Mouse (Mus musculus): ENCODE measurements at regions not wholly inside any gene's neighbourhood (a gene's known extent, or its start where the extent isn't known, plus 50 kb on each side); places are given as distances from the start of the nearest gene placed in this dataset.

DNA sequence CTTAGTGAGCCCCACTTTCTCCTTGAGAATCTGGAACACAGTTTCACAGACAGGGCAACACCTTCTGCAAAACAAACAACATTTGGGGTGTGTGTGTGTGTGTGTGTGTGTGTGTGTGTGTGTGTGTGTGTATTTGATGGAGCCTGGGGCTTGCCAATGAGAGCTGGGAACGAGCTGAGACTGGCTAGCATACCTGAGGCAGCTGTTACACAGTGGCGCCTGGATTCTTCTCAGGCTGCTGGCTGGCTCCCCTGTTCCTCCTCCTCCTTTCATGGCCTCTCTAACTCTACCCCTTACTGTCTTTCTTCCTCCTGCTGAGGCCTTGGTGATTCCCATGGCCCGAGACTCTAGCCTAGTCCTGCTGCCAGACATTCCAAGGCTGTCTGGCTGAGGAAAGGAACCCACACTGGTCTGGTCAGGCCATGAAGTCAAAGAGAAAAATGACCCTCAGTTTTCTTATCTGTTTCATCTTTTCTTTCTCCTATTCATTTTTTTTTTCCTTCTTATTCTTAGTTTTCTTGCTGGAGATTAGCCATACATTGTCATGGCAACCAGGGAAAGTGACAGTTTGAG lies 79.6 kb upstream of the Sem1 start:
- H3K9me3 ChIP-seq (ENCODE audit: control insufficient read depth, low read length) = no peaks in the 10 kb centered on the region
- H3K4me3 ChIP-seq (replicated peaks; ENCODE audit: low read depth, low read length) = no peak overlapping the region
- 42% methylated on average over 3 of the region's 3 CpGs for WGBS
- H3K27ac ChIP-seq (replicated peaks; ENCODE audit: low read depth, low read length) = no peak overlapping the region
- H3K27me3 ChIP-seq (ENCODE audit: control insufficient read depth, insufficient read depth, low read length) = no peaks in the 10 kb centered on the region
- ATAC-seq (ENCODE audit: low FRiP score, low TSS enrichment) (no peak), DNase-seq (no peak)
- no peak overlapping the region for H3K4me2 ChIP-seq (ENCODE audit: low read length)
- H3K9ac ChIP-seq (replicated peaks; ENCODE audit: low read length) = no peak overlapping the region
- no peaks in the 10 kb centered on the region for H3K36me3 ChIP-seq (ENCODE audit: control insufficient read depth, insufficient read depth, low read length)
- peaks cover 3% of the 10 kb centered on the region; the same call in 1 of the 2 replicates for H3K4me1 ChIP-seq (ENCODE audit: control insufficient read depth, insufficient read depth, low read length)

DNA sequence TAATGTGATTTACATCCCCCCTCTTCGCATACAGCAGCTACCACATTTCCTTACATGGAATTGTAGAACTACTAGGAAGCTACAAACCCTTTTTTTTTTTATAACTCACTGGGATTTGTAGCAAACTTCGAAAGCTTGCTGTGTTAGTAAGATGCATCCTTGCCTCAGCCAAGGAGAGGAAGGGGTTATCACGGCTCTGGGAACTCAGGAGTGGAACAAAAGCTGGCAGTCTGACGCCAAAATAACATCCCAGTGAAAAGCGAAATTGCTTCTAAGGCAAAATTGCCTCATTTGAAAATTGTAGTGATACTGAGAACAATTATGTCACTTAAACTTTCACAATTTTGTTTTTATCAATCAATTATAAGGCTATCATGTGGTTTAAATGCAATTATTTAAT lies 81.6 kb upstream of the Sem1 start:
- H3K4me1 ChIP-seq (ENCODE audit: control insufficient read depth, insufficient read depth, low read length) = peaks cover 3% of the 10 kb centered on the region; the same call in 1 of the 2 replicates
- H3K36me3 ChIP-seq (ENCODE audit: control insufficient read depth, insufficient read depth, low read length) = no peaks in the 10 kb centered on the region
- H3K9me3 ChIP-seq (ENCODE audit: control insufficient read depth, low read length) = no peaks in the 10 kb centered on the region
- H3K27me3 ChIP-seq (ENCODE audit: control insufficient read depth, insufficient read depth, low read length) = no peaks in the 10 kb centered on the region
- no peak for ATAC-seq (ENCODE audit: low FRiP score, low TSS enrichment)
- no peak overlapping the region for H3K4me2 ChIP-seq (ENCODE audit: low read length)
- no peak for DNase-seq
- H3K27ac ChIP-seq (replicated peaks; ENCODE audit: low read depth, low read length) = no peak overlapping the region
- H3K9ac ChIP-seq (replicated peaks; ENCODE audit: low read length) = no peak overlapping the region
- WGBS = 68% methylated on average over 5 of the region's 5 CpGs
- no peak overlapping the region for H3K4me3 ChIP-seq (replicated peaks; ENCODE audit: low read depth, low read length)

DNA sequence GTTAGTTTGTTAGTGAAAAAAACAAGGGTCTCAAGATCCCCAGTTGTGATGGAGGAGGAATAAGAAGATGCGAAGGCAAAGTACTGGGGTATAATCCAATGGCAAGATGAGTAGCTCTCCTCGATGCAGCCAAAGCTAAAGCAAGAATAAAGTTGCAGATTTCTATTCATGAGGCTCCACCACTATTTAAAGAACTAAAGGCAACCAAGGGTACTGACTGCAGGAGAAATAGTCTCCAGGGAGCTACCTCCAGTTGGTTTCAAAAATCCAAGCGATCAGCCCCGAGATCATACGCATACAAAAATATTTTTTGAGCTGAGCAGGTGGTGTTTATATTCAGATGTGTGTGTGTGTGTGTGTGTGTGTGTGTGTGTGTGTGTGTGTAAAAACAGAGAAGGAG lies 88.3 kb upstream of the Sem1 start:
- DNase-seq = no peak
- no peak overlapping the region for H3K4me3 ChIP-seq (replicated peaks; ENCODE audit: low read depth, low read length)
- 78% methylated on average over 5 of the region's 5 CpGs for WGBS
- no peak for ATAC-seq (ENCODE audit: low FRiP score, low TSS enrichment)
- no peaks in the 10 kb centered on the region for H3K36me3 ChIP-seq (ENCODE audit: control insufficient read depth, insufficient read depth, low read length)
- H3K27ac ChIP-seq (replicated peaks; ENCODE audit: low read depth, low read length) = no peak overlapping the region
- no peak overlapping the region for H3K9ac ChIP-seq (replicated peaks; ENCODE audit: low read length)
- no peaks in the 10 kb centered on the region for H3K4me1 ChIP-seq (ENCODE audit: control insufficient read depth, insufficient read depth, low read length)
- H3K27me3 ChIP-seq (ENCODE audit: control insufficient read depth, insufficient read depth, low read length) = no peaks in the 10 kb centered on the region
- no peak overlapping the region for H3K4me2 ChIP-seq (ENCODE audit: low read length)
- H3K9me3 ChIP-seq (ENCODE audit: control insufficient read depth, low read length) = no peaks in the 10 kb centered on the region

DNA sequence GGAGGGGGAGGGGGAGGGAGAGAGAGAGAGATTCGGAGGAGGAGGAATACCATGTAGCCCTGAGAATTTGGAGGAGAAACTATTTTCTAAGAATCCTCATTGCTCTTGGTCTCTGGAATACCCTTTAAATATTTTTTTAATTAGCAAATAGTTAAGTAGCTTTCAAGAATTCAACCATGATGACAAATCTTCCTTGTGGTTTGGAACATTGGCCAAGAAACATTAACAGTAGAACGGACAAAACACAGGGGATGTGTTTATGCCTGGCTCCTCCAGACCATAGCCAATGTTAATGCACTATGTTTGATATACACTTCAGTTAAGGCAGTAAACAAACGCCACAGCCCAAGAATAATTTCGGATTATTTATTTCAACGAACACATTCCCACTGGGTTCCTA lies 110.8 kb upstream of the Sem1 start:
- 74% methylated on average over 5 of the region's 5 CpGs for WGBS
- H3K27ac ChIP-seq (replicated peaks; ENCODE audit: low read depth, low read length) = no peak overlapping the region
- H3K4me1 ChIP-seq (ENCODE audit: control insufficient read depth, insufficient read depth, low read length) = no peaks in the 10 kb centered on the region
- no peak overlapping the region for H3K9ac ChIP-seq (replicated peaks; ENCODE audit: low read length)
- ATAC-seq (ENCODE audit: low FRiP score, low TSS enrichment) = no peak
- no peaks in the 10 kb centered on the region for H3K9me3 ChIP-seq (ENCODE audit: control insufficient read depth, low read length)
- H3K27me3 ChIP-seq (ENCODE audit: control insufficient read depth, insufficient read depth, low read length) = no peaks in the 10 kb centered on the region
- H3K4me2 ChIP-seq (ENCODE audit: low read length) = no peak overlapping the region
- no peak overlapping the region for H3K4me3 ChIP-seq (replicated peaks; ENCODE audit: low read depth, low read length)
- DNase-seq = no peak
- no peaks in the 10 kb centered on the region for H3K36me3 ChIP-seq (ENCODE audit: control insufficient read depth, insufficient read depth, low read length)

DNA sequence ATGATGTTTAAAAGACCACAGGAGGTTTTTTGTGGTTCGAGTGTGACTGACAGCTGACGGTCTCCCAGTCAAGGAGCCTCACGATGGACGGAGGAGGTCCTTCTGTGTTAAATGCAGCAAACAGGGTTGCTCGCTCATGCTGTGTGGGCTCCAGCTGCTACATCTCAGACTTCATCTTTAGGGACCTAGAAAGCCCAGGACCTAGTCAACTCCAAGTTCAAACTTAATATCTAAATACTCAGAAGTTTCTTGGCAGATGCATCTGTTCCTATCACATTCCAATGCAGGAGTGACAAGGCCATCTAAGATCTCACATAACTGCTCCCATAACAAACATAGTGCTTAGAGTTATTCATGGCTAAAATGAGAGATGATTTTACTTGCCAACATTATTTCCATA lies 111.7 kb upstream of the Sem1 start:
- H3K4me1 ChIP-seq (ENCODE audit: control insufficient read depth, insufficient read depth, low read length) = no peaks in the 10 kb centered on the region
- ATAC-seq (ENCODE audit: low FRiP score, low TSS enrichment) (no peak), DNase-seq (no peak)
- no peak overlapping the region for H3K9ac ChIP-seq (replicated peaks; ENCODE audit: low read length)
- no peaks in the 10 kb centered on the region for H3K36me3 ChIP-seq (ENCODE audit: control insufficient read depth, insufficient read depth, low read length)
- H3K27ac ChIP-seq (replicated peaks; ENCODE audit: low read depth, low read length) = no peak overlapping the region
- no peak overlapping the region for H3K4me3 ChIP-seq (replicated peaks; ENCODE audit: low read depth, low read length)
- WGBS = 67% methylated on average over 5 of the region's 5 CpGs
- no peaks in the 10 kb centered on the region for H3K27me3 ChIP-seq (ENCODE audit: control insufficient read depth, insufficient read depth, low read length)
- no peak overlapping the region for H3K4me2 ChIP-seq (ENCODE audit: low read length)
- H3K9me3 ChIP-seq (ENCODE audit: control insufficient read depth, low read length) = no peaks in the 10 kb centered on the region

DNA sequence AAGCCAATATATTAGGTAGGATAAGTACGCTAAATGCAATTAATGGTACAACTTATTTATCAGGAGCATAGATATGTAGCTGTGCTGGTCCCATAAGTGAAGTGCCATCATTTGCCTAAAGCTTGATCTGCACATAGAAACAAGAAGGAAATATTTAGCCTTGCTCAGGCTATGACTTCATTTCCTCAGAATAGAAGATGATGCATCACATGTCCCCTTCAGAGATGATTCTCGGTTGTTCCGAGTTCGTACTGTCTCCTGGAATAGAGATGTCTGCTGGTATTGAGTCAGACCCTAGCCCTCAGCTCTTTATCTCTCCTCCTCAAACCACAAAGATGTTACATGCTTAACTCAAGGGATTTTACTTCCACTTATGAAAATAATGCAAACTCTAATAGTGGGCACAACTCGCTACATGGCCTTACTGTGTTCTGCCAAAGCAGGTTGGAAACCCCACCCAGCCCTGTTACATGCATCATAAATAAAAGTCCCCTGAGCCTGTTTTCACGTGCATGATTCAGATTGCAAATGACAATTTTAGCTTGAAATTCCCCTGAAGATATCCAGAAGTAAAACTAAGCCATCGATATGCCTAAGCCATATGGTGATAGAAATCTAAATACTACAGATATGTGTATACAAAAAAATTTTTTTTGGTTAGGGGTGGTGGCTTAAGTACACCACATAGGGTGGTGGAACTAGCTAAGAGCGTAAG lies 113.8 kb upstream of the Sem1 start:
- Histone ChIP-seq H3K4me2 (ENCODE audit: low read length) (no peak overlapping the region), H3K27ac (replicated peaks; ENCODE audit: low read depth, low read length) (no peak overlapping the region), H3K4me1 (ENCODE audit: control insufficient read depth, insufficient read depth, low read length) (no peaks in the 10 kb centered on the region), H3K27me3 (ENCODE audit: control insufficient read depth, insufficient read depth, low read length) (no peaks in the 10 kb centered on the region), H3K9ac (replicated peaks; ENCODE audit: low read length) (no peak overlapping the region), H3K36me3 (ENCODE audit: control insufficient read depth, insufficient read depth, low read length) (no peaks in the 10 kb centered on the region), H3K4me3 (replicated peaks; ENCODE audit: low read depth, low read length) (no peak overlapping the region), H3K9me3 (ENCODE audit: control insufficient read depth, low read length) (no peaks in the 10 kb centered on the region)
- WGBS = 91% methylated on average over 8 of the region's 8 CpGs
- ATAC-seq (ENCODE audit: low FRiP score, low TSS enrichment) (no peak), DNase-seq (no peak)

DNA sequence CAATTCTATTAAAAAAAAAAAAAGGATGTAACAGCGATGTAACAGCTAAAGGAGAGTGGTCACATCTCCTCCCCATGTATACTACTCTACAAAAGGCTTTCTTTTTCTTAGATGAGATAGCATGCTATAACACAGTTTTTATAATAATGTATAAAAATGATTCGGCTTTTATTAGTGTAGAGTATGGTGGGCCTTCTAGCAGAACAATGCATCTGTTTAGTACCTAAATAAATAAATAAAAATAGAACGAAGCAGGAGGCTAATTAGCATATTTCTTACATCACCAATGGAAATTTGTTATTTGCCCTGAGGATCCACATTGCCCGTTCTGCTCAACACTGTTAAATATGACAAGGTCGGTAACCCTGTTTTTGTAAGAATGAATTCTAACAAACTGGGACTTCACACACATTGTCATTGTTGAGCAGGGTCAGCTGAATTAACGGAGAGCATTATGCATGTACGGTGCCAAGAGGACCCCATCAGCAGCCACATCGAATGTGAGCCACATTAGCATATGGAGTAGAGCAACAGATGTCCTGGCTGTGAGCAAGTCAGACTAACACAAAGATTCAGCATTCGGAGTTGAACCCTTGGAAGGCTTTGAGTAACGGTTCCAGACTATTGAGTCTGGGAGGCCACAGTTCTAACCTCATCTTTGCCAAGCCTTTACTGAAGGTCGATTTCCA lies 117.4 kb upstream of the Sem1 start:
- Histone ChIP-seq H3K36me3 (ENCODE audit: control insufficient read depth, insufficient read depth, low read length) (no peaks in the 10 kb centered on the region), H3K27ac (replicated peaks; ENCODE audit: low read depth, low read length) (no peak overlapping the region), H3K4me2 (ENCODE audit: low read length) (no peak overlapping the region), H3K9ac (replicated peaks; ENCODE audit: low read length) (no peak overlapping the region), H3K4me1 (ENCODE audit: control insufficient read depth, insufficient read depth, low read length) (no peaks in the 10 kb centered on the region), H3K9me3 (ENCODE audit: control insufficient read depth, low read length) (no peaks in the 10 kb centered on the region), H3K27me3 (ENCODE audit: control insufficient read depth, insufficient read depth, low read length) (no peaks in the 10 kb centered on the region), H3K4me3 (replicated peaks; ENCODE audit: low read depth, low read length) (no peak overlapping the region)
- DNase-seq = peak; percentile 53
- ATAC-seq (ENCODE audit: low FRiP score, low TSS enrichment) = peak; percentile 89
- WGBS = 48% methylated on average over 11 of the region's 11 CpGs

DNA sequence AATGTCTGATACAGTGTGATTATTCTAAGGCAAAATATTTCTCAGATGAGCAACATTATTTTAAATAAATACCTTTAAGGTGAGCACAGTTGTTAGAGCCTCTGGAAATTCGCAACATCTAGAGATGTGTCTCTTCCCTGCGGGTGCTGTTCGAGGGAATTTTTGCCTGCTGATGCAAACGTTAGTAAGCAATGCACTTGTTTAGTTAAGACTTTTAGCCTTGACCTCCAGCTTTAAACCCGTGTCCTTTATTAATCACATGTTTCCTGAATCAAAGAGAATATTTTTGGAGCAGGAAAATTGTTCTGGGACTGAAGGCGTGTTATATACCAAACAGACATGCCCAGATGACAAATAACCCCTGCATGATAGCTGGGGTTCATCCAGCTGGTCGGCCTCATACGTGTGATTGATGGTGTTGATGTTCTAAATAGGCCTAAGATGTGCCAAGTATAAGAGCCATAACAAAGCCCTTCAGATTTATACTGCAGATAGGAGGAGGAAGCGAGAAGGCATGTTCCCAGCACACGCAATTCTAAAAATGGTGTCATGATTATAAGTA lies 119.0 kb upstream of the Sem1 start:
- Histone ChIP-seq H3K9me3 (ENCODE audit: control insufficient read depth, low read length) (no peaks in the 10 kb centered on the region), H3K4me1 (ENCODE audit: control insufficient read depth, insufficient read depth, low read length) (no peaks in the 10 kb centered on the region), H3K4me2 (ENCODE audit: low read length) (no peak overlapping the region), H3K27ac (replicated peaks; ENCODE audit: low read depth, low read length) (no peak overlapping the region), H3K36me3 (ENCODE audit: control insufficient read depth, insufficient read depth, low read length) (no peaks in the 10 kb centered on the region), H3K4me3 (replicated peaks; ENCODE audit: low read depth, low read length) (no peak overlapping the region), H3K27me3 (ENCODE audit: control insufficient read depth, insufficient read depth, low read length) (no peaks in the 10 kb centered on the region), H3K9ac (replicated peaks; ENCODE audit: low read length) (no peak overlapping the region)
- DNase-seq (no peak), ATAC-seq (ENCODE audit: low FRiP score, low TSS enrichment) (no peak)
- WGBS = 86% methylated on average over 10 of the region's 10 CpGs

All from midbrain, embryonic 14.5 days (tissue).